Mouse (Mus musculus): ENCODE data around the gene Plekhj1.

Gene Plekhj1

DNA sequence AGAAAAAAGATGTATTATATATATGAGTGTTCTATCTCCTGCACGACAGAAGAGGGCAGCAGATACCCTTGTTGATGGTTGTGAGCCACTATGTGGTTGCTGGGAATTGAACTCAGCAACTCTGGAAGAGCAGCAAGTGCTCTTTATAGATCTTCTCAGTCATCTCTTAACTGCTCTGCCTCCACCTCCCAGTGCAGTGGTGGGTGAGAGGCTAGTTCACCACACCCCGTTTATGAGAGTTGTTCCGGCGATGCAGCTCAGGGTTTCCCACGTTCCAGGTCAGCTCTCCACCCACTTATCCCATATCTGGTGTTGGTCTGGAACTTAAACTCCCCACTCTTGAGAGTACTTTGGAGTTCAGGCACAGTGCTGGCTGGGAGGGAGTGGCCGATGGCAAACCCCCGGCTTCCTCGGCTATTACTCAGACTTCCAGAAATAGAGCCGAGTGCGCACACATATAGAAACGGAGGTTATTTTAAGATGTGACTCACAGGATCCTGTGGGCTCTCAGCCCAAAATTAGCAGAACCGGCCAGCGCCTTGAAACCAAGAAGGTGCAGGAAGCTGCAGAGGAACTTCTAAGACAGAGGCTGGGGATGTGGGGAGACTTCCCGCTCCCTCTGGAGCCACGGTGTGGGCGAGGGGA lies 47.1 kb downstream of the Plekhj1 start:
- peak in 1 of 2 experiments; percentile 40 for DNase-seq (ENCODE audit: low spot score in 2 of 2)

DNA sequence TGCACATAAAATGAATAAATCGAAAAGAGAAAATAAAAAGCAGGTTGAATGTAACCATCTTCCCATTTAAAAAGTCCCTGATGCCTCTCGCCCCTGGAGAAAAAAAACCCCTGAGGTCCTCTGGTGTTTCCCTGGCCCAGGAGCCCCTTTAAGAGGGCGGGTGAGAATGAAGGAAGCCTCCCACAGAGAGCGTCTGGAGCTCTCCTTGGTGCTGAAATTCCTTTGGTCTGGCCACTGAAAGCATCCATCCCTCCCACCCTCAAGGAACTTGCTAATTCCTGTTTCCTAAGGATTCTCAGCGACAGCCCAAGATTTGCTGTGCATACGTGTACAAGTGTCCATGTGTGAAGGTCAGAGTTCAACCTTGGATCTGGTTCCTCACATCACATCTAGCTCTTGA lies 49.8 kb downstream of the Plekhj1 start:
- peak in 1 of 2 experiments; percentile 61 for DNase-seq (ENCODE audit: low spot score in 2 of 2)

DNA sequence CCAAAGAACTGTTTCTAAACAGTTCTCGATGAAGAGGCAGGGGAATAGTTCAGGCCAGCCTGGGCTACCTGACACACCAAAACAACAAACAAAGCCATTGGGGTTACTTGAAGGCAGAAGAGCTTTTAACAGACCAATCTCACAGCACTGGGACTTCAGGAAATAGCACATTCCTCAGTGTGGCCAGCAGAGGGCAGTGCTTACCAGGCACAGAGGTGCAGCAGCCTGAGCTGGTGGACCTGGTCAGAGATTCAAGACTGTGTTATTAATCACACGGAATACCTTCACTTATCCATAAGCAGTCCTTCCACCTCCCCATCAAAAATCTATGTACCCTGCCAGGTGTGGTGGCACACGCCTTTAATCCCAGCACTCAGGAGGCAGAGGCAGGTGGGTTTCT lies 51.0 kb downstream of the Plekhj1 start:
- peak in 1 of 2 experiments; percentile 77 for DNase-seq (ENCODE audit: low spot score in 2 of 2)

All from thymus, postnatal 10 days (tissue).